Mouse (Mus musculus): ENCODE measurements at regions not wholly inside any gene's neighbourhood (a gene's known extent, or its start where the extent isn't known, plus 50 kb on each side); places are given as distances from the start of the nearest gene placed in this dataset.

GRCm38 (mm10) chr7:83475438-83476160, 109.1 kb upstream of the Tmc3 start:
- Histone ChIP-seq H3K27me3 (ENCODE audit: insufficient read depth, poor library complexity, severe bottlenecking) (no peaks in the 10 kb centered on the region), H3K27ac (no peak overlapping the region), H3K9me3 (no peaks in the 10 kb centered on the region), H3K36me3 (no peaks in the 10 kb centered on the region), H3K4me1 (0 out of 2 replicates have a peak, but pooled peaks cover 5% of the 10 kb centered on the region), H3K4me3 (no peak overlapping the region)
- DNase-seq (ENCODE audit: low spot score): no peak
- WGBS: 82% methylated on average over 8 of the region's 8 CpGs

DNA sequence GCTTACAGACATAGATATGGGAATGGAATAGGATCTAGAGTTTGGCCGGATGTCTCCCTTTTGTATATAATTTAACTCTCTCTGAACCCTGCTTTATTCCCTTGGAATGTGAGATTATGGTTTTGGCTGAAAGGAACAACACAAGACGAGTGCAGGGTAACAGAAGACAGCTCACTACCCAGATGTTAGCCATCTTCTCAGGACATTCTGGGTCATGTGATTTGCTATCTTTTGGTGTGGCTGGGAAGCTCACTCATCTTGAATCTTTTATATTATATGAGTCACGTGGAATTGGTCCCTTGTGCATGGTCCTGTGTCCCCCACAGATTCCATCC, 108.6 kb upstream of the Tmc3 start:
- Histone ChIP-seq H3K4me3 (no peak overlapping the region), H3K27me3 (ENCODE audit: insufficient read depth, poor library complexity, severe bottlenecking) (no peaks in the 10 kb centered on the region), H3K27ac (no peak overlapping the region), H3K36me3 (no peaks in the 10 kb centered on the region), H3K4me1 (0 out of 2 replicates have a peak, but pooled peaks cover 5% of the 10 kb centered on the region), H3K9me3 (no peaks in the 10 kb centered on the region)
- WGBS: 64% methylated on average over 3 of the region's 3 CpGs
- DNase-seq (ENCODE audit: low spot score): no peak

DNA sequence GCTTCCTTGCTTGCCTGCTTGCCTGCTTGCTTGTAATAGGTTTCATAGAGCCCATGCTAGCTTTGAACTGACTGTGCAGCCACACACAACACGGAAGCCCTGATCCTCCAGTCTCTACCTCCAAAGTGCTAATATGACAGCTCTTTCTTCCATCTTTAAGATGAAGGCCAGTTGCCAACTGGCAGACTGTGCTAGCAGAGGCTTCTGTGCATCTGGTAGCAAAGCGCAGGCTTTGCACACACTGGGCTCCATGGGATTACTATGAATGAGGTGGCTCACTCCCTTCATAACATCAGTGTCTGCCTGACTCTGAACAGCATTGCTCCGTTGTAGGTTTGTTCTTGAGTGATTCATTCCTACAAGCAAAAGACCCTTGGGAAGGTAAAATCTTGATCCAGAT, 107.9 kb upstream of the Tmc3 start:
- WGBS: 83% methylated on average over 3 of the region's 3 CpGs
- H3K27ac ChIP-seq: no peak overlapping the region
- no peaks in the 10 kb centered on the region for H3K9me3 ChIP-seq
- no peak overlapping the region for H3K4me3 ChIP-seq
- no peaks in the 10 kb centered on the region for H3K36me3 ChIP-seq
- DNase-seq (ENCODE audit: low spot score): no peak
- no peaks in the 10 kb centered on the region for H3K27me3 ChIP-seq (ENCODE audit: insufficient read depth, poor library complexity, severe bottlenecking)
- H3K4me1 ChIP-seq: 0 out of 2 replicates have a peak, but pooled peaks cover 5% of the 10 kb centered on the region

DNA sequence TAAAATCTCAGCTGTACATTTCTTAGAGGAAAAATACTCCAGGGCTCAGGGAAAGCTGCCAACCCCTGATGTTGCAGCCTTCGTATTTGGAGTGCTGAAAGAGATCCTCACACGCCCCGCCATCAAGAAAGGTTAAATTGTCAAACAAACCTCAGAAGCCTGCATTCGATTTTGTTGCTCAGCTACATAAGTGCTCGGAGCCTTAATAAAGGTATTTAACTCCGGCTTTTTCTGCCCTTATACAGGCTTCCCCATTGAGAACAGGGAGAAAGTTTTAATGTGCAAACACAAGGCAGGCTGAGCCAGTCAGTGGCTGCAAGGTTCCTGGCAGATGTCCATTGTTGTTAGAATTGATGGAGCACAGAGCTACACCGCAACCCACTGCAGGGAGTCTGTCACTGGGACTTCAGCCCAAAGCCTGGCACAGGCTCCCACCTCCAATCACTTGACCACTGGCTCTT, 107.0 kb upstream of the Tmc3 start:
- Histone ChIP-seq H3K9me3 (no peaks in the 10 kb centered on the region), H3K27ac (peak overlapping the region; percentile 29; the same call in 1 of the 2 replicates), H3K36me3 (no peaks in the 10 kb centered on the region), H3K4me1 (0 out of 2 replicates have a peak, but pooled peaks cover 5% of the 10 kb centered on the region), H3K4me3 (no peak overlapping the region), H3K27me3 (ENCODE audit: insufficient read depth, poor library complexity, severe bottlenecking) (no peaks in the 10 kb centered on the region)
- WGBS: 65% methylated on average over 7 of the region's 7 CpGs
- no peak for DNase-seq (ENCODE audit: low spot score)

GRCm38 (mm10) chr7:83481655-83482054, 103.1 kb upstream of the Tmc3 start:
- Histone ChIP-seq H3K36me3 (no peaks in the 10 kb centered on the region), H3K27me3 (ENCODE audit: insufficient read depth, poor library complexity, severe bottlenecking) (no peaks in the 10 kb centered on the region), H3K27ac (no peak overlapping the region), H3K4me3 (no peak overlapping the region), H3K4me1 (no peaks in the 10 kb centered on the region), H3K9me3 (no peaks in the 10 kb centered on the region)
- no peak for DNase-seq (ENCODE audit: low spot score)

DNA sequence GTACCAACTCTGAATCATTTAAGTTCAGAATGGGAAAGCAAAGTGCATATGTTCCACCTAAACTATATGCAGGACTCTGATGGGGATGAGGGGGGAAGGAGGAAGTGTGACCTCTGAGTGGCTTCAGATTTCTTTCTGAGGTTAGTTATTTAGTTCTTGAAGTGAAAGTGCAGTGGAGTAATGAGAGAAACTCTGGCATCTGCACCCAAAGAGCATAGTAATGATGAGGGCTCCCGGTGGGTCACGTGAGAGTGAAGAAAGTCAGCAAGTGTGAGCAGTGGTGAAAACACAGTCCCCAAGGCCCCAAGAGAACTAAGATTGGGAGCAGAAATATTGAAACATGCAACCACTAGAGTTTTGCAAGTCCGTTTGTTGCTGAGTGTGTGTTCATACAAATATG, 102.5 kb upstream of the Tmc3 start:
- no peak for DNase-seq (ENCODE audit: low spot score)
- Histone ChIP-seq H3K9me3 (no peaks in the 10 kb centered on the region), H3K27ac (no peak overlapping the region), H3K4me1 (no peaks in the 10 kb centered on the region), H3K4me3 (no peak overlapping the region), H3K27me3 (ENCODE audit: insufficient read depth, poor library complexity, severe bottlenecking) (no peaks in the 10 kb centered on the region), H3K36me3 (no peaks in the 10 kb centered on the region)
- 73% methylated on average over 3 of the region's 3 CpGs for WGBS

GRCm38 (mm10) chr7:83482671-83483304, 101.9 kb upstream of the Tmc3 start:
- no peaks in the 10 kb centered on the region for H3K4me1 ChIP-seq
- H3K4me3 ChIP-seq: no peak overlapping the region
- WGBS: 70% methylated on average over 7 of the region's 7 CpGs
- no peak overlapping the region for H3K27ac ChIP-seq
- H3K36me3 ChIP-seq: no peaks in the 10 kb centered on the region
- H3K9me3 ChIP-seq: no peaks in the 10 kb centered on the region
- DNase-seq (ENCODE audit: low spot score): no peak
- H3K27me3 ChIP-seq (ENCODE audit: insufficient read depth, poor library complexity, severe bottlenecking): no peaks in the 10 kb centered on the region

- Histone ChIP-seq H3K27me3 (ENCODE audit: insufficient read depth, poor library complexity, severe bottlenecking) (no peaks in the 10 kb centered on the region), H3K4me1 (no peaks in the 10 kb centered on the region), H3K27ac (no peak overlapping the region), H3K9me3 (no peaks in the 10 kb centered on the region), H3K36me3 (no peaks in the 10 kb centered on the region), H3K4me3 (no peak overlapping the region)
- WGBS: 60% methylated on average over 2 of the region's 2 CpGs
- DNase-seq (ENCODE audit: low spot score): no peak
Measured at GRCm38 (mm10) chr7:83486156-83486750, 98.5 kb upstream of the Tmc3 start.

- Histone ChIP-seq H3K27me3 (ENCODE audit: insufficient read depth, poor library complexity, severe bottlenecking) (no peaks in the 10 kb centered on the region), H3K36me3 (no peaks in the 10 kb centered on the region), H3K4me1 (no peaks in the 10 kb centered on the region), H3K27ac (no peak overlapping the region), H3K9me3 (no peaks in the 10 kb centered on the region), H3K4me3 (no peak overlapping the region)
- DNase-seq (ENCODE audit: low spot score): no peak
- 71% methylated on average over 1 of the region's 1 CpGs for WGBS
Measured at GRCm38 (mm10) chr7:83489790-83490189, 94.9 kb upstream of the Tmc3 start.

GRCm38 (mm10) chr7:83504996-83505645, 79.6 kb upstream of the Tmc3 start:
- no peaks in the 10 kb centered on the region for H3K9me3 ChIP-seq
- H3K36me3 ChIP-seq: no peaks in the 10 kb centered on the region
- H3K27me3 ChIP-seq (ENCODE audit: insufficient read depth, poor library complexity, severe bottlenecking): no peaks in the 10 kb centered on the region
- no peaks in the 10 kb centered on the region for H3K4me1 ChIP-seq
- H3K4me3 ChIP-seq: no peak overlapping the region
- 69% methylated on average over 2 of the region's 2 CpGs for WGBS
- no peak for DNase-seq (ENCODE audit: low spot score)
- no peak overlapping the region for H3K27ac ChIP-seq

DNA sequence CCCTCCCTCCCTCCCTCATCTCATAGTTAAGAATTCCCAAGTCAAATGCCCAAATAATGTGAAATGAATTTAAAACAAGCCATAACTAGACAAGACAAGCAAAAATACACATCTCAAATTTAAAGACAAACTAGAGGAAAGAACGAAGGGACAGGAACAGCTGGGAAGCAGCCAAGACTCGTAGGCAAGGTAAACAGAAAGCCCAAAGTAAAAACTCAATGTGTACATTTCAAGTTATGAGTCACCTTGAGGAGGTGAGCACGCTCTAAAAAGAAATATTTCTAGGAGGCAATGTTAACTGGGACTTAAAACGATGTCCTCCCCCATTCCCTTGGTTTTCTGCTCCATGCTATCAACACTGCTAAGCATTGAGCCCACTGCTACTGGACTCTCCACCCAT, 68.4 kb upstream of the Tmc3 start:
- H3K4me1 ChIP-seq: no peaks in the 10 kb centered on the region
- H3K27ac ChIP-seq: no peak overlapping the region
- DNase-seq (ENCODE audit: low spot score): no peak
- no peaks in the 10 kb centered on the region for H3K36me3 ChIP-seq
- no peaks in the 10 kb centered on the region for H3K9me3 ChIP-seq
- WGBS: 67% methylated on average over 4 of the region's 4 CpGs
- no peak overlapping the region for H3K4me3 ChIP-seq
- no peaks in the 10 kb centered on the region for H3K27me3 ChIP-seq (ENCODE audit: insufficient read depth, poor library complexity, severe bottlenecking)

DNA sequence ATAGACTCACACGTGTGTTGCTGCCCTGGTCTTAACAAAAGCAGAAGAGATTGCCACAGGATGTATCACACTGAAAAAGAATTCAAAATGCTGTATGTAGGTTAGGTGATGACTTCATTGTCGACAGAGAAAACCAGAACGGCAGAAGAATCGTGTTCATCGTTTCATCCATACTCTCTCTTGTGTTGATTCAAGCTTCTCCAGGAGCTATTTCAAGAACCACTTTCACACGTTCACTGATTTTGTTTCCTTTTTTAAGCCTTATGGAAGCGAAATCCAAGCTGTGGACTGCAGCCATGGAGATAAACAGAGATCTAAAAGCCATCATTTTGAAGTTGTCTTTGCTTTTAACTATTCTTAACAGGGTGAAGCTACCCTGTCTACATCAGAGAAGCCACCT, 63.2 kb upstream of the Tmc3 start:
- H3K36me3 ChIP-seq: no peaks in the 10 kb centered on the region
- no peaks in the 10 kb centered on the region for H3K9me3 ChIP-seq
- no peak for DNase-seq (ENCODE audit: low spot score)
- no peaks in the 10 kb centered on the region for H3K4me1 ChIP-seq
- no peak overlapping the region for H3K27ac ChIP-seq
- no peaks in the 10 kb centered on the region for H3K27me3 ChIP-seq (ENCODE audit: insufficient read depth, poor library complexity, severe bottlenecking)
- WGBS: 84% methylated on average over 7 of the region's 7 CpGs
- H3K4me3 ChIP-seq: no peak overlapping the region

All from heart, embryonic 10.5 days (tissue).